Mouse (Mus musculus) naive thymus-derived CD4-positive, alpha-beta T cell, adult 2 months (primary cell): ENCODE data around the gene Rasgef1c.

ENCODE experiments used
- DNase-seq: peaks from one replicate; pipeline ENCODE4 v3.0.0-alpha.2; 2011; ENCODE audit warnings: low read depth

The Rasgef1c gene

GRCm38 (mm10) chr11:50024833-50025720, 123.4 kb downstream of the Rasgef1c start, which contains the start of gene Rnf130:
Rnf130 (plus strand) TSS chr11:50025346.
- peak; percentile 96 for DNase-seq

- DNase-seq = peak; percentile 60
Measured at GRCm38 (mm10) chr11:50025721-50026520, 124.3 kb downstream of the Rasgef1c start.

- peak; percentile 24 for DNase-seq
Measured at GRCm38 (mm10) chr11:50026521-50027090, 125.0 kb downstream of the Rasgef1c start.

- no peak for DNase-seq
Measured at GRCm38 (mm10) chr11:50028416-50028815, 126.8 kb downstream of the Rasgef1c start.
